Mouse (Mus musculus) cortical plate, adult 2 months (tissue): ENCODE results near the gene Slc35g3. TPM values are rescaled to one million over a fixed set of nuclear protein-coding genes. Genes with fewer than 3 reads are reported as not detected.

Experiments
- H3K27ac ChIP-seq: fragments of 200-500 bp; 2 replicates; pipeline ENCODE4 v1.5.1; 2012; ENCODE audit warnings: low read length, control low read depth, inconsistent platforms; ENCODE audit not compliant: insufficient read depth
- H3K4me1 ChIP-seq: fragments of 200-500 bp; 2 replicates; pipeline ENCODE4 v1.6.1; 2011; ENCODE audit warnings: low read length; ENCODE audit not compliant: control insufficient read depth, insufficient read depth
- H3K4me3 ChIP-seq: fragments of 200-500 bp; 2 replicates; pipeline ENCODE4 v1.5.1; 2011; ENCODE audit warnings: mild to moderate bottlenecking, low read length, control low read depth; ENCODE audit not compliant: insufficient read depth
- CTCF ChIP-seq: fragments of 200-500 bp; IDR thresholded peaks from 2 replicates; pipeline ENCODE4 v1.5.1; 2011; ENCODE audit warnings: mild to moderate bottlenecking, control low read depth, low read length; ENCODE audit not compliant: insufficient read depth; ENCODE audit errors: extremely low read depth
- POLR2A ChIP-seq: fragments of 200-500 bp; IDR thresholded peaks from 2 replicates; pipeline ENCODE4 v1.6.1; 2011; ENCODE audit warnings: mild to moderate bottlenecking, low read length, control low read depth; ENCODE audit not compliant: insufficient read depth; ENCODE audit errors: extremely low read depth
- polyA plus RNA-seq: library from polyadenylated mRNA; depleted of rRNA; stranded (reverse); fragments of >200 nt; gene quantifications from 2 replicates; pipeline ENCODE4 v1.2.3, GENCODE M21; 2012

The Slc35g3 gene
- polyA plus RNA-seq, 1 experiment, result not detected

- Histone ChIP-seq H3K27ac (peak within 1 kb of the TSS; percentile 72), H3K4me1 (peaks cover 1% of the 10 kb centered on the region; the same call in 1 of the 2 replicates), H3K4me3 (peak within 1 kb of the TSS; percentile 78)
- TF ChIP-seq CTCF, result no peak
These were observed 39.7 kb upstream of the Slc35g3 start, which contains the start of gene Fgf11 for GRCm38 (mm10) chr11:69801379-69801977. Fgf11 (minus strand) TSS chr11:69801857.

- no peak; the same call in 1 of the 2 replicates for TF ChIP-seq POLR2A
- TF ChIP-seq CTCF, result no peak
These were observed 38.8 kb upstream of the Slc35g3 start for GRCm38 (mm10) chr11:69800392-69801197.

GRCm38 (mm10) chr11:69800138-69800391 lies 38.3 kb upstream of the Slc35g3 start:
- 0 out of 2 replicates have a peak overlapping the region, but pooled peaks have one; percentile 41 for H3K27ac ChIP-seq
- TF ChIP-seq POLR2A (no peak), CTCF (no peak)
- H3K4me3 ChIP-seq, result peak overlapping the region; percentile 78; the same call in 1 of the 2 replicates
- peaks cover 1% of the 10 kb centered on the region; the same call in 1 of the 2 replicates for H3K4me1 ChIP-seq

More at GRCm38 (mm10) chr11:69800392-69801197, 38.8 kb upstream of the Slc35g3 start:
- peaks cover 1% of the 10 kb centered on the region; the same call in 1 of the 2 replicates for H3K4me1 ChIP-seq
- H3K27ac ChIP-seq, result 0 out of 2 replicates have a peak overlapping the region, but pooled peaks have one; percentile 41
- peak overlapping the region; percentile 78 for H3K4me3 ChIP-seq

- H3K4me3 ChIP-seq, result peak overlapping the region; percentile 78; the same call in 1 of the 2 replicates
- peaks cover 1% of the 10 kb centered on the region; the same call in 1 of the 2 replicates for H3K4me1 ChIP-seq
- no peak for TF ChIP-seq CTCF
- 0 out of 2 replicates have a peak overlapping the region, but pooled peaks have one; percentile 41 for H3K27ac ChIP-seq
These were observed 37.8 kb upstream of the Slc35g3 start for GRCm38 (mm10) chr11:69799394-69800137.

GRCm38 (mm10) chr11:69797924-69798323 lies 36.2 kb upstream of the Slc35g3 start:
- TF ChIP-seq POLR2A (no peak), CTCF (no peak)
- H3K4me1 ChIP-seq, result peaks cover 1% of the 10 kb centered on the region; the same call in 1 of the 2 replicates

GRCm38 (mm10) chr11:69795983-69796435 lies 34.2 kb upstream of the Slc35g3 start:
- TF ChIP-seq CTCF (no peak), POLR2A (no peak)
- Histone ChIP-seq H3K27ac (no peak overlapping the region), H3K4me3 (peak overlapping the region; percentile 36; the same call in 1 of the 2 replicates), H3K4me1 (no peaks in the 10 kb centered on the region; the same call in 1 of the 2 replicates)

More at GRCm38 (mm10) chr11:69797924-69798323, 36.2 kb upstream of the Slc35g3 start:
- Histone ChIP-seq H3K27ac (no peak overlapping the region), H3K4me3 (no peak overlapping the region)

- H3K4me3 ChIP-seq, result peak within 1 kb of the TSS; percentile 36
- no peaks in the 10 kb centered on the region; the same call in 1 of the 2 replicates for H3K4me1 ChIP-seq
- TF ChIP-seq POLR2A (no peak), CTCF (no peak)
- no peak within 1 kb of the TSS for H3K27ac ChIP-seq
These were observed 33.6 kb upstream of the Slc35g3 start, which contains the start of gene Chrnb1 for GRCm38 (mm10) chr11:69795168-69795982. Chrnb1 (minus strand) TSS chr11:69795943.

GRCm38 (mm10) chr11:69793429-69793828 lies 31.7 kb upstream of the Slc35g3 start:
- TF ChIP-seq CTCF, result no peak
- TF ChIP-seq POLR2A, result no peak
- Histone ChIP-seq H3K27ac (no peak overlapping the region), H3K4me1 (no peaks in the 10 kb centered on the region; the same call in 1 of the 2 replicates), H3K4me3 (no peak overlapping the region)

GRCm38 (mm10) chr11:69791420-69791819 lies 29.7 kb upstream of the Slc35g3 start:
- TF ChIP-seq CTCF (no peak), POLR2A (no peak)
- H3K27ac ChIP-seq, result no peak overlapping the region
- H3K4me1 ChIP-seq, result no peaks in the 10 kb centered on the region; the same call in 1 of the 2 replicates
- H3K4me3 ChIP-seq, result no peak overlapping the region
